Mouse (Mus musculus) CD4-positive naive resting alpha-beta T cell, adult 76 days (primary cell): ENCODE results near the gene Hunk. TPM values are rescaled to one million over a fixed set of nuclear protein-coding genes. Genes with fewer than 3 reads are reported as not detected.

Experiments used
- total RNA-seq: library from RNA; stranded (reverse); gene quantifications from one replicate; pipeline ENCODE4 v1.2.4, GENCODE M21; 2023

Gene Hunk
- not detected for total RNA-seq

DNA sequence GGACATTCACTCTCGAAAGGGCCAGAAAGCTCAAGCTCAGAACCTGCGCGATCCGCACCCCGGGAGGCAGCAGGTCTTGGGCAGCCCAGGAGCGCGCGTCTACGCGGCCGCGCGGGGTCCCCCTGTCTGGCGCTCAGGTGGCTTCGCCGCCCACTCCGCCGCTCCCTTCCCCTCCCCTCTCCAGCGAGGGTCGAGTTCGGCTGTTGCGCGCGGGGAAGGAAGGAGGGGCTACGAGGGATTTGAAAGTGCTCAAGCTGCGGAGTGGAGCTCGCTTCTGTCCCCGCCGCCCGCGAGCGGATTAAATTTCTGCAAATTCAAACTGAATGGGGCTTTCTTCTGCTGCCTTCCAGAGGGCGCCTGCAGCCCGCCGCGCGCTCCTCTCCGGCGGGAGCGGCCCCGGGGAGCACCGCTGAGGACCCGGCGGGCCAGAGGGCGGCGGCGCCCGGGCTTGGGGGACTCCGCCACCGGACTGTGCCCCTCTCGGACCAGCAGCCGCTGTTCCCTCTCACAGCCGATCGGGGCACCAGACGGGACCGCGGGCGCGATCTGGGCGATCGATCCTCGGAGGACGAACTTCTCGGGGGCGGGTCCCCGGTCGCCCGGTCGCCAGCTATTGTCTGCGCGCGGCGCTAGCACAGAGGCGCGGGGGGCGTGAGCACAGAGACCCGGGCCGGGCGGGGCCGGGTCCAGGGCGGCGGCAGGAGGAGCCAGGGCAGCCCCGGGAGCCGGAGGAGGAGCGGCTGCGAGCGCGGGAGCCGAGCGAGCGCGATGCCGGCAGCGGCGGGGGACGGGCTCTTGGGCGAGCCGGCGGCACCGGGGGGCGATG lies at the start of gene Hunk:
Hunk (plus strand) TSS at position 326 of the 826 bp plus-strand sequence.

Other genes starting within 250 kb of the Hunk start
- gene Tiam1, start 242.2 kb upstream of the Hunk start, total RNA-seq: 12.3 TPM
- gene Sod1, start 165.3 kb upstream of the Hunk start, total RNA-seq: 337 TPM
- gene Scaf4, start 101.5 kb upstream of the Hunk start, total RNA-seq: 129 TPM